Mouse (Mus musculus) C2C12 (cell line): ENCODE results near the gene Arpc3.

Source experiments
- CTCF ChIP-seq: IDR thresholded peaks from one replicate; pipeline ENCODE4 v1.5.1; 2011; ENCODE audit not compliant: control insufficient read depth, insufficient read depth, insufficient read length
- MAX ChIP-seq: IDR thresholded peaks from one replicate; pipeline ENCODE4 v1.6.1; 2011; ENCODE audit warnings: mild to moderate bottlenecking, control low read depth
- USF1 ChIP-seq: IDR thresholded peaks from one replicate; pipeline ENCODE4 v1.6.1; 2011; ENCODE audit warnings: low read depth, mild to moderate bottlenecking, control low read depth, moderate library complexity

DNA sequence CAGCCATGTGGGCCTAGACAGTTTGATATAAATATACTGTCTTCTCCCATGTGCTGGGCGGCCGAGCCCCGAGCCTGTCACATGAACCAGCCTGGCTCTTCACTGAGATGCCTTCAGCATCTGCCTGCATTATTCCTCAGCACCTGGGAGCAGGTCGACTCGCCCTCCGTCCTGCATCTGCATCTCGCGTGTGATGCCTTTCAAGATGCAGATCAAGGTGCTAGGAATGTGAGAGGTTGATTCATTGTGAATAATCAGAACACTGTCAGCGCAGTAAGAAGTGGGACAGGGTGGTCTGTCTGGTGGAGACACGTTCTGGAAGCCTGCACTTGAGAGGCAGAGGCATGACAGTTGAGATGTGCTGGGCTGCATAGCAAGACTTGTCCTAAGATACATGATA, 52.8 kb downstream of the Arpc3 start:
- TF ChIP-seq CTCF (no peak), USF1 (no peak), MAX (no peak)
